Mouse (Mus musculus): ENCODE measurements at regions not wholly inside any gene's neighbourhood (a gene's known extent, or its start where the extent isn't known, plus 50 kb on each side); places are given as distances from the start of the nearest gene placed in this dataset.

GRCm38 (mm10) chr4:9124586-9125232 is 885.9 kb upstream of the Car8 start:
- H3K4me3 ChIP-seq (replicated peaks; ENCODE audit: control insufficient read depth, low read depth, low read length): no peak overlapping the region
- no peaks in the 10 kb centered on the region; the same call in 1 of the 2 replicates for H3K4me1 ChIP-seq (ENCODE audit: control insufficient read depth, insufficient read depth, low read length)
- no peak overlapping the region for H3K27ac ChIP-seq (ENCODE audit: control insufficient read depth, insufficient read depth, low read depth, low read length, poor library complexity)
- WGBS: 88% methylated on average over 4 of the region's 4 CpGs
- TF ChIP-seq CTCF (IDR thresholded peaks at IDR 0.05; ENCODE audit: control insufficient read depth, insufficient read depth, low read length): no peak
- no peak for TF ChIP-seq POLR2A (IDR thresholded peaks at IDR 0.05; ENCODE audit: borderline replicate concordance, control insufficient read depth, low read depth, low read length)

GRCm38 (mm10) chr4:9124109-9124508 is 885.3 kb upstream of the Car8 start:
- no peaks in the 10 kb centered on the region; the same call in 1 of the 2 replicates for H3K4me1 ChIP-seq (ENCODE audit: control insufficient read depth, insufficient read depth, low read length)
- H3K4me3 ChIP-seq (replicated peaks; ENCODE audit: control insufficient read depth, low read depth, low read length): no peak overlapping the region
- H3K27ac ChIP-seq (ENCODE audit: control insufficient read depth, insufficient read depth, low read depth, low read length, poor library complexity): no peak overlapping the region
- WGBS: 68% methylated on average over 5 of the region's 5 CpGs
- TF ChIP-seq POLR2A (IDR thresholded peaks at IDR 0.05; ENCODE audit: borderline replicate concordance, control insufficient read depth, low read depth, low read length) (no peak), CTCF (IDR thresholded peaks at IDR 0.05; ENCODE audit: control insufficient read depth, insufficient read depth, low read length) (no peak)

GRCm38 (mm10) chr4:9123396-9124031 is 884.7 kb upstream of the Car8 start:
- TF ChIP-seq POLR2A (IDR thresholded peaks at IDR 0.05; ENCODE audit: borderline replicate concordance, control insufficient read depth, low read depth, low read length) (no peak), CTCF (IDR thresholded peaks at IDR 0.05; ENCODE audit: control insufficient read depth, insufficient read depth, low read length) (no peak)
- no peak overlapping the region for H3K27ac ChIP-seq (ENCODE audit: control insufficient read depth, insufficient read depth, low read depth, low read length, poor library complexity)
- 76% methylated on average over 9 of the region's 9 CpGs for WGBS
- no peak overlapping the region for H3K4me3 ChIP-seq (replicated peaks; ENCODE audit: control insufficient read depth, low read depth, low read length)
- H3K4me1 ChIP-seq (ENCODE audit: control insufficient read depth, insufficient read depth, low read length): no peaks in the 10 kb centered on the region; the same call in 1 of the 2 replicates

- Histone ChIP-seq H3K4me1 (ENCODE audit: control insufficient read depth, insufficient read depth, low read length) (no peaks in the 10 kb centered on the region; the same call in 1 of the 2 replicates), H3K4me3 (replicated peaks; ENCODE audit: control insufficient read depth, low read depth, low read length) (no peak overlapping the region), H3K27ac (ENCODE audit: control insufficient read depth, insufficient read depth, low read depth, low read length, poor library complexity) (no peak overlapping the region)
- 48% methylated on average over 10 of the region's 10 CpGs for WGBS
- TF ChIP-seq CTCF (IDR thresholded peaks at IDR 0.05; ENCODE audit: control insufficient read depth, insufficient read depth, low read length) (no peak), POLR2A (IDR thresholded peaks at IDR 0.05; ENCODE audit: borderline replicate concordance, control insufficient read depth, low read depth, low read length) (no peak)
These were observed 883.9 kb upstream of the Car8 start for GRCm38 (mm10) chr4:9122639-9123286.

GRCm38 (mm10) chr4:9116955-9117647 is 878.3 kb upstream of the Car8 start:
- Histone ChIP-seq H3K27ac (ENCODE audit: control insufficient read depth, insufficient read depth, low read depth, low read length, poor library complexity) (no peak overlapping the region), H3K4me3 (replicated peaks; ENCODE audit: control insufficient read depth, low read depth, low read length) (no peak overlapping the region), H3K4me1 (ENCODE audit: control insufficient read depth, insufficient read depth, low read length) (no peaks in the 10 kb centered on the region; the same call in 1 of the 2 replicates)
- 66% methylated on average over 4 of the region's 4 CpGs for WGBS
- TF ChIP-seq CTCF (IDR thresholded peaks at IDR 0.05; ENCODE audit: control insufficient read depth, insufficient read depth, low read length) (no peak), POLR2A (IDR thresholded peaks at IDR 0.05; ENCODE audit: borderline replicate concordance, control insufficient read depth, low read depth, low read length) (no peak)

GRCm38 (mm10) chr4:9115874-9116273 is 877.0 kb upstream of the Car8 start:
- WGBS: 0% methylated on average over 7 of the region's 7 CpGs
- Histone ChIP-seq H3K27ac (ENCODE audit: control insufficient read depth, insufficient read depth, low read depth, low read length, poor library complexity) (no peak overlapping the region), H3K4me3 (replicated peaks; ENCODE audit: control insufficient read depth, low read depth, low read length) (no peak overlapping the region), H3K4me1 (ENCODE audit: control insufficient read depth, insufficient read depth, low read length) (no peaks in the 10 kb centered on the region; the same call in 1 of the 2 replicates)
- TF ChIP-seq POLR2A (IDR thresholded peaks at IDR 0.05; ENCODE audit: borderline replicate concordance, control insufficient read depth, low read depth, low read length) (no peak), CTCF (IDR thresholded peaks at IDR 0.05; ENCODE audit: control insufficient read depth, insufficient read depth, low read length) (no peak)

GRCm38 (mm10) chr4:9113982-9114381 is 875.1 kb upstream of the Car8 start:
- Histone ChIP-seq H3K4me3 (replicated peaks; ENCODE audit: control insufficient read depth, low read depth, low read length) (no peak overlapping the region), H3K27ac (ENCODE audit: control insufficient read depth, insufficient read depth, low read depth, low read length, poor library complexity) (no peak overlapping the region), H3K4me1 (ENCODE audit: control insufficient read depth, insufficient read depth, low read length) (peaks cover 3% of the 10 kb centered on the region)
- TF ChIP-seq POLR2A (IDR thresholded peaks at IDR 0.05; ENCODE audit: borderline replicate concordance, control insufficient read depth, low read depth, low read length) (no peak), CTCF (IDR thresholded peaks at IDR 0.05; ENCODE audit: control insufficient read depth, insufficient read depth, low read length) (no peak)
- 58% methylated on average over 5 of the region's 5 CpGs for WGBS

- TF ChIP-seq CTCF (IDR thresholded peaks at IDR 0.05; ENCODE audit: control insufficient read depth, insufficient read depth, low read length) (no peak), POLR2A (IDR thresholded peaks at IDR 0.05; ENCODE audit: borderline replicate concordance, control insufficient read depth, low read depth, low read length) (no peak)
- no peak overlapping the region for H3K4me3 ChIP-seq (replicated peaks; ENCODE audit: control insufficient read depth, low read depth, low read length)
- 7% methylated on average over 7 of the region's 7 CpGs for WGBS
- peaks cover 3% of the 10 kb centered on the region for H3K4me1 ChIP-seq (ENCODE audit: control insufficient read depth, insufficient read depth, low read length)
- no peak overlapping the region for H3K27ac ChIP-seq (ENCODE audit: control insufficient read depth, insufficient read depth, low read depth, low read length, poor library complexity)
These were observed 871.5 kb upstream of the Car8 start for GRCm38 (mm10) chr4:9110355-9110754.
